Mouse (Mus musculus): ENCODE measurements around the gene Zfhx3. TPM values are rescaled to one million over a fixed set of nuclear protein-coding genes. Genes with fewer than 3 reads are reported as not detected.
A peak's percentile ranks its signal among the peaks of the same experiment; 100 is the strongest.

The Zfhx3 gene
- polyA plus RNA-seq, 1 experiment from 2014 or later, result 8.4 TPM

GRCm38 (mm10) chr8:108422521-108422920, 480.1 kb downstream of the Zfhx3 start:
- 74% methylated on average over 3 of the region's 3 CpGs for WGBS (ENCODE audit: insufficient replicate concordance)
- H3K9me3 ChIP-seq (replicated peaks; ENCODE audit: control insufficient read depth, low read length), result no peaks in the 10 kb centered on the region
- no peaks in the 10 kb centered on the region for H3K27me3 ChIP-seq (ENCODE audit: control insufficient read depth, insufficient read depth, low read length)
- ATAC-seq (replicated peaks; ENCODE audit: insufficient number of reproducible peaks, low FRiP score, low TSS enrichment), result no peak
- H3K27ac ChIP-seq (ENCODE audit: low read depth, low read length), result no peak overlapping the region
- no peaks in the 10 kb centered on the region for H3K36me3 ChIP-seq (ENCODE audit: control insufficient read depth, insufficient read depth, low read length)
- no peak overlapping the region for H3K4me2 ChIP-seq
- H3K4me3 ChIP-seq (ENCODE audit: low read depth, low read length), result no peak overlapping the region
- no peaks in the 10 kb centered on the region for H3K4me1 ChIP-seq (ENCODE audit: control insufficient read depth, insufficient read depth, low read length)
- H3K9ac ChIP-seq (ENCODE audit: low read depth, low read length), result no peak overlapping the region

GRCm38 (mm10) chr8:108424337-108424736, 481.9 kb downstream of the Zfhx3 start:
- no peak for ATAC-seq (replicated peaks; ENCODE audit: insufficient number of reproducible peaks, low FRiP score, low TSS enrichment)

GRCm38 (mm10) chr8:108433321-108433720, 490.9 kb downstream of the Zfhx3 start:
- H3K4me3 ChIP-seq (ENCODE audit: low read depth, low read length), result no peak overlapping the region
- no peaks in the 10 kb centered on the region for H3K9me3 ChIP-seq (replicated peaks; ENCODE audit: control insufficient read depth, low read length)
- no peak for ATAC-seq (replicated peaks; ENCODE audit: insufficient number of reproducible peaks, low FRiP score, low TSS enrichment)
- H3K36me3 ChIP-seq (ENCODE audit: control insufficient read depth, insufficient read depth, low read length), result no peaks in the 10 kb centered on the region
- no peak overlapping the region for H3K4me2 ChIP-seq
- no peak overlapping the region for H3K27ac ChIP-seq (ENCODE audit: low read depth, low read length)
- no peaks in the 10 kb centered on the region for H3K4me1 ChIP-seq (ENCODE audit: control insufficient read depth, insufficient read depth, low read length)
- no peaks in the 10 kb centered on the region for H3K27me3 ChIP-seq (ENCODE audit: control insufficient read depth, insufficient read depth, low read length)
- no peak overlapping the region for H3K9ac ChIP-seq (ENCODE audit: low read depth, low read length)
- WGBS (ENCODE audit: insufficient replicate concordance), result 54% methylated on average over 5 of the region's 5 CpGs

More at GRCm38 (mm10) chr8:108424337-108424736, 481.9 kb downstream of the Zfhx3 start:
- H3K27me3 ChIP-seq (ENCODE audit: control insufficient read depth, insufficient read depth, low read length), result no peaks in the 10 kb centered on the region
- no peaks in the 10 kb centered on the region for H3K36me3 ChIP-seq (ENCODE audit: control insufficient read depth, insufficient read depth, low read length)
- no peaks in the 10 kb centered on the region for H3K4me1 ChIP-seq (ENCODE audit: control insufficient read depth, insufficient read depth, low read length)
- H3K9me3 ChIP-seq (replicated peaks; ENCODE audit: control insufficient read depth, low read length), result no peaks in the 10 kb centered on the region
- no peak overlapping the region for H3K4me3 ChIP-seq (ENCODE audit: low read depth, low read length)
- H3K27ac ChIP-seq (ENCODE audit: low read depth, low read length), result no peak overlapping the region
- no peak overlapping the region for H3K9ac ChIP-seq (ENCODE audit: low read depth, low read length)
- H3K4me2 ChIP-seq, result no peak overlapping the region
- 74% methylated on average over 8 of the region's 8 CpGs for WGBS (ENCODE audit: insufficient replicate concordance)

GRCm38 (mm10) chr8:108434510-108434909, 492.1 kb downstream of the Zfhx3 start:
- Histone ChIP-seq H3K27ac (ENCODE audit: low read depth, low read length) (no peak overlapping the region), H3K9me3 (replicated peaks; ENCODE audit: control insufficient read depth, low read length) (no peaks in the 10 kb centered on the region), H3K4me1 (ENCODE audit: control insufficient read depth, insufficient read depth, low read length) (no peaks in the 10 kb centered on the region), H3K9ac (ENCODE audit: low read depth, low read length) (no peak overlapping the region), H3K27me3 (ENCODE audit: control insufficient read depth, insufficient read depth, low read length) (no peaks in the 10 kb centered on the region), H3K36me3 (ENCODE audit: control insufficient read depth, insufficient read depth, low read length) (no peaks in the 10 kb centered on the region), H3K4me2 (no peak overlapping the region), H3K4me3 (ENCODE audit: low read depth, low read length) (no peak overlapping the region)
- WGBS (ENCODE audit: insufficient replicate concordance), result 49% methylated on average over 4 of the region's 4 CpGs
- no peak for ATAC-seq (replicated peaks; ENCODE audit: insufficient number of reproducible peaks, low FRiP score, low TSS enrichment)

GRCm38 (mm10) chr8:108436336-108436735, 493.9 kb downstream of the Zfhx3 start:
- ATAC-seq (replicated peaks; ENCODE audit: insufficient number of reproducible peaks, low FRiP score, low TSS enrichment), result no peak
- WGBS (ENCODE audit: insufficient replicate concordance), result 58% methylated on average over 12 of the region's 12 CpGs
- no peak overlapping the region for H3K27ac ChIP-seq (ENCODE audit: low read depth, low read length)
- H3K9me3 ChIP-seq (replicated peaks; ENCODE audit: control insufficient read depth, low read length), result no peaks in the 10 kb centered on the region
- H3K4me2 ChIP-seq, result no peak overlapping the region
- H3K4me3 ChIP-seq (ENCODE audit: low read depth, low read length), result no peak overlapping the region
- no peaks in the 10 kb centered on the region for H3K36me3 ChIP-seq (ENCODE audit: control insufficient read depth, insufficient read depth, low read length)
- H3K9ac ChIP-seq (ENCODE audit: low read depth, low read length), result no peak overlapping the region
- H3K27me3 ChIP-seq (ENCODE audit: control insufficient read depth, insufficient read depth, low read length), result no peaks in the 10 kb centered on the region
- no peaks in the 10 kb centered on the region for H3K4me1 ChIP-seq (ENCODE audit: control insufficient read depth, insufficient read depth, low read length)

GRCm38 (mm10) chr8:108437316-108437830, 494.9 kb downstream of the Zfhx3 start:
- H3K27me3 ChIP-seq (ENCODE audit: control insufficient read depth, insufficient read depth, low read length), result no peaks in the 10 kb centered on the region
- 85% methylated on average over 13 of the region's 13 CpGs for WGBS (ENCODE audit: insufficient replicate concordance)
- no peak overlapping the region for H3K27ac ChIP-seq (ENCODE audit: low read depth, low read length)
- no peak overlapping the region for H3K9ac ChIP-seq (ENCODE audit: low read depth, low read length)
- no peak overlapping the region for H3K4me3 ChIP-seq (ENCODE audit: low read depth, low read length)
- H3K4me1 ChIP-seq (ENCODE audit: control insufficient read depth, insufficient read depth, low read length), result no peaks in the 10 kb centered on the region
- no peaks in the 10 kb centered on the region for H3K9me3 ChIP-seq (replicated peaks; ENCODE audit: control insufficient read depth, low read length)
- ATAC-seq (replicated peaks; ENCODE audit: insufficient number of reproducible peaks, low FRiP score, low TSS enrichment), result no peak
- H3K4me2 ChIP-seq, result no peak overlapping the region
- no peaks in the 10 kb centered on the region for H3K36me3 ChIP-seq (ENCODE audit: control insufficient read depth, insufficient read depth, low read length)

GRCm38 (mm10) chr8:108440476-108440875, 498.0 kb downstream of the Zfhx3 start:
- WGBS (ENCODE audit: insufficient replicate concordance), result 53% methylated on average over 3 of the region's 3 CpGs
- H3K27ac ChIP-seq (ENCODE audit: low read depth, low read length), result no peak overlapping the region
- H3K9me3 ChIP-seq (replicated peaks; ENCODE audit: control insufficient read depth, low read length), result no peaks in the 10 kb centered on the region
- H3K4me3 ChIP-seq (ENCODE audit: low read depth, low read length), result no peak overlapping the region
- no peak overlapping the region for H3K9ac ChIP-seq (ENCODE audit: low read depth, low read length)
- H3K27me3 ChIP-seq (ENCODE audit: control insufficient read depth, insufficient read depth, low read length), result no peaks in the 10 kb centered on the region
- no peak overlapping the region for H3K4me2 ChIP-seq
- H3K36me3 ChIP-seq (ENCODE audit: control insufficient read depth, insufficient read depth, low read length), result no peaks in the 10 kb centered on the region
- no peak for ATAC-seq (replicated peaks; ENCODE audit: insufficient number of reproducible peaks, low FRiP score, low TSS enrichment)
- no peaks in the 10 kb centered on the region for H3K4me1 ChIP-seq (ENCODE audit: control insufficient read depth, insufficient read depth, low read length)

GRCm38 (mm10) chr8:108450847-108451246, 508.4 kb downstream of the Zfhx3 start:
- H3K9me3 ChIP-seq (replicated peaks; ENCODE audit: control insufficient read depth, low read length), result no peaks in the 10 kb centered on the region
- no peak overlapping the region for H3K9ac ChIP-seq (ENCODE audit: low read depth, low read length)
- H3K4me1 ChIP-seq (ENCODE audit: control insufficient read depth, insufficient read depth, low read length), result no peaks in the 10 kb centered on the region
- no peaks in the 10 kb centered on the region for H3K36me3 ChIP-seq (ENCODE audit: control insufficient read depth, insufficient read depth, low read length)
- no peaks in the 10 kb centered on the region for H3K27me3 ChIP-seq (ENCODE audit: control insufficient read depth, insufficient read depth, low read length)
- no peak overlapping the region for H3K4me3 ChIP-seq (ENCODE audit: low read depth, low read length)
- no peak for ATAC-seq (replicated peaks; ENCODE audit: insufficient number of reproducible peaks, low FRiP score, low TSS enrichment)
- H3K4me2 ChIP-seq, result 0 out of 2 replicates have a peak overlapping the region, but pooled peaks have one; percentile 14
- H3K27ac ChIP-seq (ENCODE audit: low read depth, low read length), result no peak overlapping the region
- WGBS (ENCODE audit: insufficient replicate concordance), result 29% methylated on average over 8 of the region's 8 CpGs

- 78% methylated on average over 18 of the region's 18 CpGs for WGBS (ENCODE audit: insufficient replicate concordance)
- ATAC-seq (replicated peaks; ENCODE audit: insufficient number of reproducible peaks, low FRiP score, low TSS enrichment), result no peak
- Histone ChIP-seq H3K9ac (ENCODE audit: low read depth, low read length) (no peak overlapping the region), H3K9me3 (replicated peaks; ENCODE audit: control insufficient read depth, low read length) (peaks cover 7% of the 10 kb centered on the region; the same call in 1 of the 2 replicates), H3K27me3 (ENCODE audit: control insufficient read depth, insufficient read depth, low read length) (no peaks in the 10 kb centered on the region), H3K4me2 (no peak overlapping the region), H3K4me1 (ENCODE audit: control insufficient read depth, insufficient read depth, low read length) (no peaks in the 10 kb centered on the region), H3K27ac (ENCODE audit: low read depth, low read length) (no peak overlapping the region), H3K4me3 (ENCODE audit: low read depth, low read length) (no peak overlapping the region), H3K36me3 (ENCODE audit: control insufficient read depth, insufficient read depth, low read length) (no peaks in the 10 kb centered on the region)
Observed at GRCm38 (mm10) chr8:108454561-108455311, 512.3 kb downstream of the Zfhx3 start.
